In genomic region chr5:112367929-112368328, GRCm38 (mm10) we compare ENCODE assay signal across 23 mouse cellular contexts. TPM values are rescaled to one million over a fixed set of nuclear protein-coding genes. Genes with fewer than 3 reads are reported as not detected.
DNase-seq lines count a peak whose midpoint lies in the region; ATAC-seq and TF ChIP-seq lines count a peak whose summit lies in the region.
"Had no signal": no experiment of that assay in that cellular context is flagged by ENCODE, and none has a peak within 500 bp of the region (broad histone marks: within the 10 kb centered on the region; RNA-seq: fewer than 3 reads in every experiment).

No protein-coding gene starts in this region.

- no peak for TF ChIP-seq CTCF in left cerebral cortex, adult 2 months (IDR thresholded peaks at IDR 0.05)
- TF ChIP-seq CTCF in C2C12 (IDR thresholded peaks at IDR 0.05; ENCODE audit: control insufficient read depth, insufficient read depth, insufficient read length) = no peak

- H3K79me3 ChIP-seq in C2C12 (ENCODE audit: low read depth) = no peaks in the 10 kb centered on the region

- H3K4me3 ChIP-seq in left cerebral cortex, adult 2 months = no peak overlapping the region
- peak overlapping the region; percentile 16 for H3K4me3 ChIP-seq in C2C12 (ENCODE audit: insufficient read depth, poor library complexity, severe bottlenecking)
- H3K4me3 ChIP-seq: embryonic facial prominence, embryonic 10.5 days; forebrain, embryonic 15.5 days; heart, adult 2 months; heart, embryonic 12.5 days; hindbrain, embryonic 10.5 days had no signal

- peaks cover 18% of the 10 kb centered on the region for H3K79me2 ChIP-seq in C2C12 (ENCODE audit: control insufficient read depth, insufficient read depth)

- peaks cover 25% of the 10 kb centered on the region for H3K36me3 ChIP-seq in C2C12 (ENCODE audit: control insufficient read depth, insufficient read depth)

- intact Hi-C loops in left cerebral cortex, adult 2 months (cut with DNase I) = no loop called here

- ATAC-seq in frontal cortex, adult (ENCODE audit: low TSS enrichment) = peak; percentile 53; the same call in 1 of the 2 replicates
- ATAC-seq: forebrain, embryonic 15.5 days; intestine, embryonic 16.5 days had no signal

- H3ac ChIP-seq in C2C12 (ENCODE audit: control insufficient read depth, insufficient read length, low read depth) = no peak overlapping the region

- no peak for DNase-seq in frontal cortex, postnatal 25 days (ENCODE audit: low spot score in 2 of 2)
- DNase-seq in left cerebral cortex, adult 18-20 months (ENCODE audit: low spot score in 2 of 2) = peak; percentile 39 to 55
- DNase-seq in left cerebral cortex, adult 2 months (ENCODE audit: extremely low spot score in 1 of 2, low spot score in 2 of 2) = no peak
- DNase-seq in brain, adult 2 months (ENCODE audit: low read depth, low spot score) = peak; percentile 71
- DNase-seq in thymus, postnatal 14 days = no peak
- no peak for DNase-seq in urinary bladder, postnatal 25 days (ENCODE audit: low spot score)
- DNase-seq: adrenal gland, postnatal 10 days; B cell, adult 2 months; cerebellum, adult 11-12 months; gastrocnemius, postnatal 14 days; heart, adult 2 months; kidney, adult 2 months had no signal

- H3K27ac ChIP-seq in left cerebral cortex, adult 2 months = no peak overlapping the region
- H3K27ac ChIP-seq: embryonic facial prominence, embryonic 10.5 days; forebrain, embryonic 15.5 days; heart, adult 2 months; hindbrain, embryonic 10.5 days had no signal

- no peaks in the 10 kb centered on the region for H3K27me3 ChIP-seq in C2C12 (ENCODE audit: control insufficient read depth, insufficient read depth, insufficient read length)
- H3K27me3 ChIP-seq: forebrain, embryonic 15.5 days had no signal

TF ChIP-seq in C2C12, 6 proteins besides CTCF, POLR2A, EP300 and RAD21:
- TF ChIP-seq CEBPB (IDR thresholded peaks at IDR 0.05; ENCODE audit: low read depth) (no peak), FOSL1 (IDR thresholded peaks at IDR 0.05; ENCODE audit: insufficient read depth, low read length, poor library complexity, severe bottlenecking) (peak; percentile 49), MAX (IDR thresholded peaks at IDR 0.05) (peak; percentile 71)

RNA-seq across cellular contexts. Expression of gene Gm6583, which starts 12.1 kb away (rescaled TPM):
- not detected for total RNA-seq in left cerebral cortex, adult 18-20 months (2021)
- not detected for total RNA-seq in left cerebral cortex, adult 2 months (2021)
- 0.04 TPM for polyA plus RNA-seq in C2C12 (2012; fragmentation: generic; extraction: Trizol)
- total RNA-seq: gastrocnemius, adult 18-20 months; gastrocnemius, postnatal 14 days; heart, postnatal 25 days had no signal
- polyA plus RNA-seq: frontal cortex, adult 2 months; gonadal fat pad, adult 2 months; kidney, adult 2 months had no signal

RNA-seq across cellular contexts. Expression of gene Hps4, which starts 25.0 kb away (rescaled TPM):
- total RNA-seq in left cerebral cortex, adult 18-20 months (2021) = 10 to 100 TPM; 26.0 to 33.1 TPM
- total RNA-seq in left cerebral cortex, adult 2 months (2021) = 10 to 100 TPM; 26.9 to 38.3 TPM
- polyA plus RNA-seq in C2C12 (2012; fragmentation: generic; extraction: Trizol) = 16.1 TPM

RNA-seq across cellular contexts. Expression of gene Srrd, which starts 25.1 kb away (rescaled TPM):
- total RNA-seq in left cerebral cortex, adult 18-20 months (2021) = 10 to 100 TPM; 19.2 to 23.7 TPM
- 10 to 100 TPM; 23.1 to 29.9 TPM for total RNA-seq in left cerebral cortex, adult 2 months (2021)
- 26.2 TPM for polyA plus RNA-seq in C2C12 (2012; fragmentation: generic; extraction: Trizol)

RNA-seq across cellular contexts. Expression of gene Asphd2, which starts 26.7 kb away (rescaled TPM):
- 100 to 1,000 TPM; 179 to 194 TPM for total RNA-seq in left cerebral cortex, adult 18-20 months (2021)
- total RNA-seq in left cerebral cortex, adult 2 months (2021) = 100 to 1,000 TPM; 180 to 183 TPM
- 10.8 TPM for polyA plus RNA-seq in C2C12 (2012; fragmentation: generic; extraction: Trizol)

RNA-seq across cellular contexts. Expression of gene Tfip11, which starts 41.8 kb away (rescaled TPM):
- total RNA-seq in left cerebral cortex, adult 18-20 months (2021) = 10 to 100 TPM; 40.6 to 45.7 TPM
- 10 to 100 TPM; 43.0 to 45.0 TPM for total RNA-seq in left cerebral cortex, adult 2 months (2021)
- 44.9 TPM for polyA plus RNA-seq in C2C12 (2012; fragmentation: generic; extraction: Trizol)

Comparison
In these comparisons a context has a peak if more than half of its experiments do, and no peak if none do; other contexts are left out.
1. DNase-seq: peak in left cerebral cortex, adult 18-20 months (2 of 2) and brain, adult 2 months (single experiment); none in frontal cortex, postnatal 25 days (0 of 2), left cerebral cortex, adult 2 months (0 of 2), thymus, postnatal 14 days (single experiment) and urinary bladder, postnatal 25 days (single experiment).